Mouse (Mus musculus) hindbrain, embryonic 10.5 days (tissue): ENCODE data around the gene Wfikkn2. TPM values are rescaled to one million over a fixed set of nuclear protein-coding genes. Genes with fewer than 3 reads are reported as not detected.

ENCODE experiments used
- DNase-seq: peaks from one replicate; pipeline ENCODE4 v3.0.0-alpha.2; 2017; ENCODE audit warnings: low spot score
- H3K27ac ChIP-seq: fragments of 300-500 bp; sonication (generic); 2 replicates; pipeline ENCODE4 v1.5.1; 2016; ENCODE audit warnings: mild to moderate bottlenecking, moderate library complexity
- H3K27me3 ChIP-seq: fragments of 300-500 bp; sonication (generic); 2 replicates; pipeline ENCODE4 v1.6.1; 2016; ENCODE audit warnings: mild to moderate bottlenecking; ENCODE audit not compliant: poor library complexity, insufficient read depth, severe bottlenecking
- H3K36me3 ChIP-seq: fragments of 300-500 bp; sonication (generic); 2 replicates; pipeline ENCODE4 v1.6.1; 2016; ENCODE audit warnings: mild to moderate bottlenecking, moderate library complexity
- H3K4me1 ChIP-seq: fragments of 300-500 bp; sonication (generic); replicated peaks from 2 replicates; pipeline ENCODE4 v1.6.1; 2016; ENCODE audit warnings: mild to moderate bottlenecking
- H3K4me3 ChIP-seq: fragments of 300-500 bp; sonication (generic); 2 replicates; pipeline ENCODE4 v1.5.1; 2016; ENCODE audit warnings: mild to moderate bottlenecking, moderate library complexity
- H3K9me3 ChIP-seq: fragments of 300-500 bp; sonication (generic); 2 replicates; pipeline ENCODE4 v1.6.1; 2016; ENCODE audit warnings: mild to moderate bottlenecking, moderate library complexity
- whole genome bisulfite sequencing: fragments of 180-500 bp; shearing (Covaris S2); methylation state at CpG from one replicate; pipeline ENCODE4 v1.1.7; 2016; 5-methylcytosine and 5-hydroxymethylcytosine counted together
- polyA plus RNA-seq: library from polyadenylated mRNA; unstranded; fragments of >200 nt; fragmentation: Nextera tagmentation; extraction: Ambion mirVana; gene quantifications from 2 replicates; pipeline ENCODE4 v1.2.1, GENCODE M21; 2016

Wfikkn2 gene
- polyA plus RNA-seq, 1 experiment from 2014 or later = 2.0 TPM

DNA sequence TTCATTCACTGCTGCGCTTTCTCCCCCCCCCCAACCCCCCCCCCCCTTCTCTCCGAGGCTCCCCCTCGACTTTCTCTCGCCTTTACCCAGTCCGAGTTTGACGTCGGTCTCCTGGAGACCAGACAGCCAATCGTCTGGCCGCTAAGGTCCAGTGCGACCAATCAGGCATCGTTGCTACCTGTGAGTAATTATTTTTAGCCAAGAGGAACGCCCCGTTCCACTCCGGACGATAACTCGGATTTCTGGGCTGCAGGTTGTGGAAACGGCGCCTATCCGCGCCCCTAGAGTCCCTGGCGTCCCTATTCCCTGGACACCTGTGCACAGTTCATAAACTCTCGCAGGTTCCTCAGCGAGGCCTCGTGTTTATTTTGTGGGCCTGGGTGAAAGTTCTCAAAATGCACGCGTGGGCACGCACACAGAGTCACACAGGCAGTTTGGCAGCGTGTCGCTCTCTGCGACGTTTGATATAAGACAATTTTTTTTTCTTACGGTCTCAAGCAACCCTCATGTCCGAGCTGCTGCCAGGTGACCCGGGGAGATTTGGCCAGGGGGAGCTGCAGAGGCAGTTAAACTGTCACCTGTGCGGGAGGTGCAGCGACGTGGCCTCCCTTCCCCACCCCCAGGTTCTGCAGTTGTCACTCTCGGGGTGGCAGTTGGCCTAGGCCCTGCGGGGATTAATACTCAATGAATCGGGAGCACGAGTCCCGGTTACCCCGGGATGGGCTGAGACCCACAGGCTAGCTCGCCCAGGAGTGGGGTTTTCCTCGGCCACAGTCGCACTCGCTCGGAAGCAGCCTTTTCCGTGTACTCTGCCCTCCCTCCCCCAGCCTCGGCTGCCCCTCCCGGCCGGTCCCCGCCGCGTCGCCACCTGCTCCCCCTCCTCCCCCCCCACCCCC, 35.4 kb downstream of the Wfikkn2 start:
- H3K4me3 ChIP-seq = peak overlapping the region; percentile 74
- H3K27ac ChIP-seq = peak overlapping the region; percentile 97
- H3K36me3 ChIP-seq = peaks cover 16% of the 10 kb centered on the region
- H3K27me3 ChIP-seq = no peaks in the 10 kb centered on the region
- WGBS = under 1% methylated on average over 43 of the region's 56 CpGs
- DNase-seq = peak; percentile 93
- no peaks in the 10 kb centered on the region for H3K9me3 ChIP-seq
- peaks cover 44% of the 10 kb centered on the region for H3K4me1 ChIP-seq

DNA sequence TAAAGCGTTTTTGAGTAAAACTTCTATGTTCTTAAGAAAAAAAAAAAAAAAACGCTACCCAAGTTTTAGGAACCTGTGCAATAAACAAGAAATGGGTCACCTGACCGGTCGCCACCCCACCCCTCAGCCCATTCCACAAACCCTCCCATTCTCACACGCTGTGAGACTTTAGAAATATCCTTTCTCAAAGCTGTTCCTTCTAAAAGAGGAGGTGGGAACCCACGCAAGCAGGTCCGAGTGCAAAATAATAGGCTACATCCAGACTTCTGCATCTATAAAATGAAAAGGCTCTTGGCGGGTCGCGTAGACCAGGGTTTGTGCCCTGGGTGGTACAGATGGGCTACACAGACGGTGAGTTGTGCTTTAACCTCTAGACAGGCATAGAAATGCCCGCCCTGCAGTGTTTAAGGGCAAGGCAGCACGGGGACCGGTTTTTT, 36.1 kb downstream of the Wfikkn2 start:
- H3K4me3 ChIP-seq = peak overlapping the region; percentile 74
- 2% methylated on average over 14 of the region's 14 CpGs for WGBS
- DNase-seq = no peak

DNA sequence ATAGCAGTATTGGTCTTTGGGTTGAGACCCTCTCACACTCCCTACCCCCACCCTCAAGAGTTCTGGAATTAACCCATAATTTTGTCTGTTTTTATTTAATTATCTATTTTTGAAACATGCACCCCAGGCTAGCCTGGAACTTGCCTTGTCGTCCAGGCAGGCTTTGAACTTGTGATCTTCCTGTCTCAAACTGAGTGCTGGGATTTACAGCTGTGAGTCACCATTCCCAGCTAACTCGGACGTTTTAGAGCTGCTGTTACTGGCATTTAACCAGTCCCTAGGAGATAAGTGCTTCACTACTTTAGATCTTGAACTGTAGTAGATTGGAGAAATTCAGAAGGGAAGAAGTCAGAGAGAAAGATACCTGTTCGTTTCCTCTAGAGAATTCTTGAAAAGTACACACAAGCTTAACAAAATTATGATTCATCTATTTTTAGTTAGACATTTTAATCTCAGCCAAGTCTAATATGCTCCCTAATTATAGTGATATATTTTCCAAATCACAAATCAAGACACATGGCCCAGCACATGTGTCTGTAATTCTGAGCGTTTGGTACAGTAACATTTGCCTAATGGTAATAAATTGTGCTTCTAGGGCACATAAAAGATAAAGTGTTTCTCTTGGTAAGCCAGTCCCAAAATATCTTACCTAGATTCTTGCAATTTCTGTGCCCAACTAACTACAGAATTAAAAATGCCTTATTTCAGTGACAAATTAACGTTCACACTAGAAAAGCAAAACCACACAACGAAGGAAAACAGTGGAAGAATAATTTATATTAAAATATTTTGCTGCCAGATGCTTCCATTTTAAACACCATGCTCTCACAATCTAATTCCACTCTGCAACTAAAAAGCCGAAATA, 36.8 kb downstream of the Wfikkn2 start:
- DNase-seq = no peak
- Histone ChIP-seq H3K9me3 (no peaks in the 10 kb centered on the region), H3K27me3 (no peaks in the 10 kb centered on the region), H3K27ac (peak overlapping the region; percentile 97; the same call in 1 of the 2 replicates), H3K4me3 (peak overlapping the region; percentile 74; the same call in 1 of the 2 replicates), H3K36me3 (peaks cover 6% of the 10 kb centered on the region), H3K4me1 (peaks cover 37% of the 10 kb centered on the region)
- WGBS = 58% methylated on average over 8 of the region's 8 CpGs

More for the DNA sequence above, 36.1 kb downstream of the Wfikkn2 start:
- Histone ChIP-seq H3K27me3 (no peaks in the 10 kb centered on the region), H3K36me3 (peaks cover 12% of the 10 kb centered on the region), H3K9me3 (no peaks in the 10 kb centered on the region), H3K27ac (peak overlapping the region; percentile 97), H3K4me1 (peaks cover 42% of the 10 kb centered on the region)

DNA sequence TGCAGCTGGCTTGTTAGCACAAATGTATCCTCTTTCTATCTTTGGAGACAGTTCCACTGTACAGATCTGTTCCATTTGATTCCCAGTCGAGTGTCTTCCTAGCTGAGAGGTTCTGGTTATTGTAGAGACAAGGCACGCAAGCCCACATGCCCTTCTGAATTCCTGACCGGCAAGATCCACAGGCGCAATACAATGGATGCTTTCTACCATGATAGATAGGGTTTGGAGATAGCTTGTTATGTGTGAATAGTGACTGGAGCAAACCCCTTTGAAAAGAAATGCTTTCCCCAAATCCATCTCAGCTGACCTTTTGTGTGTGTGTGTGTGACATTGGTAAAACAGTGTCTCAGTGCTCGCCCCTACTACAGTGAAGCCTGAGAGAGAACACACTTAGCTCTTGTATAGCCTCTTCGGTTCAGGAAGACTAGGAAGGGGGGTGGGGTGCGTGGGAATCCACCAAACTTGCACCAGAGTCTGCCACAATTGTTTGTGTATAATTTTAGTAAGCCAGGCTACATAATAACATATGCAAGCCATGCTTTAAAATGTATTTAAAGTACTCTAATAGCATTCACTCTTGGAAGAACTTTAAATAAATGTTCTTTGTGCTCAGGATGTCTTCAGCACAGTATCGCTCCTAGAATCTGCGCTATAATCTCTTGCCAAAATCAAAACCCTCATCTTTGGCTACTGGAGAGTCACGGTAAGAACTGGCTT, 39.2 kb downstream of the Wfikkn2 start:
- H3K9me3 ChIP-seq = no peaks in the 10 kb centered on the region
- no peak for DNase-seq
- WGBS = 62% methylated on average over 10 of the region's 10 CpGs
- peaks cover 21% of the 10 kb centered on the region for H3K4me1 ChIP-seq
- no peaks in the 10 kb centered on the region for H3K36me3 ChIP-seq
- H3K27me3 ChIP-seq = no peaks in the 10 kb centered on the region
- no peak overlapping the region for H3K4me3 ChIP-seq
- H3K27ac ChIP-seq = peak overlapping the region; percentile 41; the same call in 1 of the 2 replicates

DNA sequence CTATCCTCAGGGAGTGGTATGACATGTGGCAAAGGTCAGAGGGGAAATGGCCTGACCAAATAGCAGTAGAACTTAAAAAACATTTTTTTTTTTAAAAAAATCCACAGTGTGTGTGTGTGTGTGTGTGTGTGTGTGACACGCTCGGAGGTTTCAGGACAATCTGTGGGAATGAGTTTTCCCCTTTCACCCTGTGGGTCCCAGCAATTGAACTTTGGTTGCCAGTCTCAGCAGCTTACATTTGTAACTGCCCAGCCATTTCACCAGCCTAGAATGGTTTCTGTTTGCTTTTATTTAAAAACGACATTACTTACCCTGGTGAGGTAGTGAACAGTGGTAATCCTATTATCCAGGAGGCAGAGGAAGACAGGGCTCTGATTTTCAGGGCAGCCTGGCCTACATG, 42.7 kb downstream of the Wfikkn2 start:
- WGBS = 76% methylated on average over 3 of the region's 3 CpGs
- no peak for DNase-seq

DNA sequence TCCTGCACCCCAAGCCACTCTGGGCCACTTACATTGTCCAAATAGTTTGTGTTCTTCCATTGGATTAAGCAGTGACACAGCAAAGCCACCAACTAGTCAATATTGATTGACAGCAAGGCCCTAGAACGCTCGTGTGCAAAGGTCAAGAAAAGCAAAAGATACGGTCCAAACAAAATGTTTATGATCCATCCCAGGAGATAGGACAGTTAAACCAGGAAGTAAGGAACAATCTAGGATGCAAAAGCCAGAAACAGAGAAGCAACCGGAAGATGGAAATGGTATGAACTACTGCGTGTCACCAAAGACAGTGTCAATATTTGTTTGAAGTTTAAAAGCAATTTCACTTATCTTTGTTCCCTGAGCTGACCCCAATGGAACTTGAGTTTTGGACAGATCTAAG, 43.7 kb downstream of the Wfikkn2 start:
- no peak for DNase-seq
- 90% methylated on average over 5 of the region's 5 CpGs for WGBS
- Histone ChIP-seq H3K36me3 (no peaks in the 10 kb centered on the region), H3K4me1 (peaks cover 13% of the 10 kb centered on the region), H3K27me3 (no peaks in the 10 kb centered on the region), H3K9me3 (no peaks in the 10 kb centered on the region), H3K27ac (no peak overlapping the region), H3K4me3 (no peak overlapping the region)

More for the DNA sequence above, 42.7 kb downstream of the Wfikkn2 start:
- Histone ChIP-seq H3K27me3 (no peaks in the 10 kb centered on the region), H3K4me3 (no peak overlapping the region), H3K9me3 (no peaks in the 10 kb centered on the region), H3K4me1 (peaks cover 15% of the 10 kb centered on the region), H3K36me3 (no peaks in the 10 kb centered on the region), H3K27ac (no peak overlapping the region)

DNA sequence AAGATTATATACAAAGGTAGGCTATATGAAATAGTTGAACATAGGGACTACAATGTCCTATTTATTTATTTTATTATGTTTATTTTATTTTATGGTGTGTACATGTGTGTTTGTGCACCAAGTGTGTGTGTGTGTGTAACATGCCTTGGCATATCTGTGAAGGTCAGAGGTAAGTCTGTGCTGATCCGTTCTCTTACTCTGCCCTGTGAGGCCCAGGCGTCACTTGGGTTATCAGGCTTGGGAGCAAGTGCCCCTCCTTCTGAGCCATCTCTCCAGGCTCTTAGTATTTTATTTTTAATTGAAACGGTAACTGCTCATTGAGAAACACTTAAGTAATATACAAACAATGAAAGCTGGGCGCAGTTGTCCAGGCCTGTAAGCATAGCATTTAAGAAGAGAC, 45.4 kb downstream of the Wfikkn2 start:
- Histone ChIP-seq H3K36me3 (no peaks in the 10 kb centered on the region), H3K4me1 (no peaks in the 10 kb centered on the region), H3K27ac (no peak overlapping the region), H3K9me3 (no peaks in the 10 kb centered on the region), H3K4me3 (no peak overlapping the region), H3K27me3 (no peaks in the 10 kb centered on the region)
- 88% methylated on average over 4 of the region's 4 CpGs for WGBS
- no peak for DNase-seq

DNA sequence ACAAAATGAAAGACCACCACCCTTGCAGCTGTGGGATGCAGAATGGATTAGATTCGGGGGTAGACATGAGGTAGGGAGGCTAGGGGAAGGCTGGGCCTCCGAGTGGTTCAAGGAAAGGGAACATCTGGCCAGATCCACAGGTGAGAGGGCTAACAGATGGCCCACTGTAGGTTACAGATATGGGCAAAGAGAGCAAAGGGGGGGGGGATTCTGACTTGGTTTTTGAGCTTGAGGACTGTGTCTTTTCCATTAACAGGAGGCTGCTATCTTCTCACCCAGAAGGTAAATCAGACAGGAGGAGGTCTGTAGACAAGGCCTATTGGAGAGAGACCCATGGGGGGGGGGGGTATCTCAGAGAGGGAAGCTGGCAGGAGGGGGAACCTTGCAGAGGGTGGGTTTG, 46.0 kb downstream of the Wfikkn2 start:
- H3K36me3 ChIP-seq = no peaks in the 10 kb centered on the region
- H3K4me1 ChIP-seq = no peaks in the 10 kb centered on the region; the same call in 1 of the 2 replicates
- H3K9me3 ChIP-seq = no peaks in the 10 kb centered on the region
- WGBS = 83% methylated on average over 2 of the region's 2 CpGs
- H3K27me3 ChIP-seq = no peaks in the 10 kb centered on the region
- no peak for DNase-seq
- no peak overlapping the region for H3K4me3 ChIP-seq
- H3K27ac ChIP-seq = no peak overlapping the region

DNA sequence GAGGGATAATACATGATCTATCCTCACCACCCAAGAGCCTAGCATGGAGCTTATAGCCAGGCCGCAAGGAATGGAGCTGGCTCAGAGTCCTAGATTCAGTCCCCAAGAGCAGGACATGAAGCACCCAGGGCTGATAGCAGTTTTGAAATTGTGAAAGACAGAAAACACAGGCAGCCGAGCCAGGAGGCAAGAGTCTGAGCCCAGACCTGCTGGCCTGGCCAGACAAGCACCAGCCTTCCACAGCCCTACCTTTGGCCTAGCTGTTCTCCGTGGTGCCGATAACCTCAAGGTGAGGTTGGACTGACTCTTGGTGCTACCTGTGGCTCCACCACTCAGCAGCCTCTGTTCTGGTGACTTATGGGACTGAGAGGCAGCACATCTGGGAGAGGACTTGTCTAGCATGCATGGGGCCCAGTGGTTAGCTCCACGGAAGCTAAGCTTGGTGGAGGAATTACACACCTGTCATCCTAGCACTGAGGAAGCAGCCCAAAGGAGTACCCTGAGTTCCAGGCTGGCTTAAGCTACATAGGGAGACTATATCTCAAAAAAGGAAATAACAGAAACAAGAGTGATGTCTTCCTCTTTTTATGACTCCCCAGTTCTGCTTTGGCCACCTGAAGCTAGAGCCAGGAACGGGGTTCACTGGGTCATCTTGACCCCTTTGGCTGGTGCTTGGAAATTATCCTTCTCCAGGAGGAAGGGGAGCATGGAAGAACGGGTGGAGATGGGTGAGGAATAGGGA, 47.2 kb downstream of the Wfikkn2 start:
- 90% methylated on average over 7 of the region's 7 CpGs for WGBS
- no peak for DNase-seq
- no peak overlapping the region for H3K4me3 ChIP-seq
- no peaks in the 10 kb centered on the region for H3K36me3 ChIP-seq
- H3K4me1 ChIP-seq = no peaks in the 10 kb centered on the region; the same call in 1 of the 2 replicates
- no peaks in the 10 kb centered on the region for H3K27me3 ChIP-seq
- no peak overlapping the region for H3K27ac ChIP-seq
- no peaks in the 10 kb centered on the region for H3K9me3 ChIP-seq

DNA sequence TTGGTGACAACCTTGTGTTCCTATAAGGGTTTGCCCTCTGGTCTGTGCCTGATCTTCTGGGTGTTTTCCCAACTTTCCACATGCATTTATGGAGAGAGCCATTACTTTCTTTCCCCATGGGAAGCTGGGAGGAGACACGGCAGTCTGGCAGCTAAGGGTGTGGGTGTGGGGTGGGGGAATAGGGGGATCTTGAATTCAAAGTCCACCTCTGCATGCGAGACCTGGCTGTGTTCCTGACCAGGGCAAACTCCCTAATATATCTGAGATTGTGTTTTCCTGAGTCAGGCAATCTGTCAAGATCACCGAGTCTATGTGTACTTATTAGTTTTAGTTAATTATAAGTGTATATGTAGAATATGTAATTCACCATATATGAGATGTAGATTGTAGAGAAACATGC, 49.5 kb downstream of the Wfikkn2 start:
- Histone ChIP-seq H3K27me3 (no peaks in the 10 kb centered on the region), H3K4me3 (no peak overlapping the region), H3K9me3 (no peaks in the 10 kb centered on the region), H3K4me1 (peaks cover 4% of the 10 kb centered on the region), H3K27ac (no peak overlapping the region), H3K36me3 (no peaks in the 10 kb centered on the region)
- WGBS = 87% methylated on average over 3 of the region's 3 CpGs
- no peak for DNase-seq

DNA sequence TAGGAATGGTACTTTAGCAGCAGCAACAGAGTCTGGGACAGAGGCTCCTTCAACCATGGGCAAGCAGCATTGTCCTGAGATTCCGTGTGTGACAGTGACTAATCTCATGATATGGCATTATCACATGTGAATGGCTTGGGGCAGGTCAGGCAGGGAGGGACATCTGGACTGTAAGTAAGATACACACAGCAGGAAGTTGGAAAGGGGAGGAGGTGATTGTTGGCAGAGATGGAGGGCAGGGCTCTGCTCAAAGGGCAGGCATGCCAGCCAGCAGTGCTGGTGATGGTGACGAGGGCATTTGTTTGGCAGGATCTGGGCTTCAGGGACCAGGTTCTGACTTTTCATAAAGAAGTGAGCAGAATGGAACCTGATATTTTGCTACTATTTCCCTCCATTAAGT, 52.7 kb downstream of the Wfikkn2 start:
- Histone ChIP-seq H3K9me3 (no peaks in the 10 kb centered on the region), H3K4me1 (peaks cover 22% of the 10 kb centered on the region), H3K27me3 (no peaks in the 10 kb centered on the region), H3K4me3 (no peak overlapping the region), H3K36me3 (no peaks in the 10 kb centered on the region), H3K27ac (no peak overlapping the region)
- 82% methylated on average over 2 of the region's 2 CpGs for WGBS
- no peak for DNase-seq

DNA sequence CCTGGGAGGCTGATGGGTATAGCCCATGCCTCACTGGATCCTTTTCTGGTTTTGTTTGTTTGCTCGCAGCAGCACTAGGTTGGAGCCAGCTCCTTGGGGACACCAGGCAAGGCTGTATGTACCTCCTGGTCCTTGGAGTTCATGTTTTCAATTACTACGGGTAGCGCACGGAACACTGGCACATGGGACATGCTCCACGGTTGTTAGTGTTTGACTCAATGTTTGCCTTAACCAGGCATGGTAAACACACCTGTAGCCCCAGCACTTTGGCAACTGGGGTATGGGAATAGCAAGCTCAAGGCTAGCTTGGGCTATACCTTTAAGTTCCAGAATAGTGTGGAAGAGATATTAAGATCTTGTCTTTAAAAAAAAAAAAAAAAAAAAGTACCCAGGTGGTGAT, 55.1 kb downstream of the Wfikkn2 start:
- Histone ChIP-seq H3K4me1 (peaks cover 22% of the 10 kb centered on the region), H3K36me3 (no peaks in the 10 kb centered on the region), H3K27ac (peak overlapping the region; percentile 41; the same call in 1 of the 2 replicates), H3K4me3 (no peak overlapping the region), H3K9me3 (no peaks in the 10 kb centered on the region), H3K27me3 (no peaks in the 10 kb centered on the region)
- DNase-seq = no peak
- WGBS = 83% methylated on average over 5 of the region's 5 CpGs
